Mouse (Mus musculus) stomach, embryonic 15.5 days (tissue): ENCODE data around the gene Ilf3. TPM values are rescaled to one million over a fixed set of nuclear protein-coding genes. Genes with fewer than 3 reads are reported as not detected.

Experiments used
- ATAC-seq: fragments of 200-750 bp; cut with Nextera tagmentation; 2 replicates; pipeline ENCODE4 v1.8.0; 2017; ENCODE audit warnings: low read depth, moderate number of reproducible peaks, moderate TSS enrichment; ENCODE audit not compliant: insufficient read depth, low FRiP score
- H3K27ac ChIP-seq: fragments of 300-500 bp; sonication (generic); 2 replicates; pipeline ENCODE4 v1.5.1; 2015; ENCODE audit warnings: mild to moderate bottlenecking, inconsistent platforms
- H3K27me3 ChIP-seq: fragments of 300-500 bp; sonication (generic); replicated peaks from 2 replicates; pipeline ENCODE4 v1.6.1; 2015; ENCODE audit warnings: inconsistent platforms
- H3K36me3 ChIP-seq: fragments of 300-500 bp; sonication (generic); 2 replicates; pipeline ENCODE4 v1.6.1; 2015; ENCODE audit warnings: inconsistent platforms
- H3K4me1 ChIP-seq: fragments of 300-500 bp; sonication (generic); 2 replicates; pipeline ENCODE4 v1.6.1; 2015; ENCODE audit warnings: inconsistent platforms
- H3K4me2 ChIP-seq: fragments of 300-500 bp; sonication (generic); 2 replicates; pipeline ENCODE4 v1.6.1; 2015; ENCODE audit warnings: mild to moderate bottlenecking, inconsistent platforms
- H3K4me3 ChIP-seq: fragments of 300-500 bp; sonication (generic); replicated peaks from 2 replicates; pipeline ENCODE4 v1.5.1; 2015; ENCODE audit warnings: inconsistent platforms
- H3K9ac ChIP-seq: fragments of 300-500 bp; sonication (generic); 2 replicates; pipeline ENCODE4 v1.6.1; 2015; ENCODE audit warnings: inconsistent platforms
- H3K9me3 ChIP-seq: fragments of 300-500 bp; sonication (generic); 2 replicates; pipeline ENCODE4 v1.6.1; 2016; ENCODE audit warnings: inconsistent platforms
- WGBS: fragments of 180-500 bp; shearing (Covaris S2); methylation state at CpG from one replicate; pipeline ENCODE4 v1.1.7; 2015; 5-methylcytosine and 5-hydroxymethylcytosine counted together
- polyA plus RNA-seq: library from polyadenylated mRNA; unstranded; fragments of >200 nt; fragmentation: Nextera tagmentation; extraction: Ambion mirVana; gene quantifications from 2 replicates; pipeline ENCODE4 v1.2.1, GENCODE M21; 2015

The Ilf3 gene
- polyA plus RNA-seq, 1 experiment from 2014 or later, result 150 TPM

DNA sequence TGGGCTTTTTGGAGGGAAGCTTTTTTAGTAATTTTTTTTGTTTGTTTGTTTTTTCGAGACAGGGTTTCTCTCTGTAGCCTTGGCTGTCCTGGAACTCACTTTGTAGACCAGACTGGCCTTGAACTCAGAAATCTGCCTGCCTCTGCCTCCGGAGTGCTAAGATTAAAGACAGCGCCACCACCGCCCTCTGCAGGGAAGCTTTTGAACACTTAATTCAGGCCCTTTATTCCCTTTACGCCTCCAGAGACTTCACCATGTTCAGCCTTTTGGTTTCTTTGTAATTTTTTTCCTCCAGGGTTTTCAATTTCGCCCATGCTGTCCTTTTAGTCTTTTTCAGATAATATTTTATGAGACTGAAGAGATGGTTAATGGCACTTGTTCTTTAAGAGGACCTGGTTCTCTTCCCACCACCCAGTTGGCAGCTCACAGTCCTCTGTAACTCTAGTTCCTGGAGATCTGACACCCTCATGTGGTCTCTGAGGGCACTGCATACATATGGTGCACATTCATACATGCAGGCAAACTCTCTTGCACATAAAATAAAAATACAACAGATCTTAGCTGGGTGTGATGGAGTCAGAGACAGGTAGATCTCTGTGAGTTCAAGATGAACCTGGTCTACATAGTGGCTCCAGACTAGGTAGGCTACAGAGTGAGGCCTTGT lies 77.5 kb downstream of the Ilf3 start:
- Histone ChIP-seq H3K9me3 (no peaks in the 10 kb centered on the region), H3K27me3 (no peaks in the 10 kb centered on the region), H3K4me3 (no peak overlapping the region), H3K27ac (no peak overlapping the region), H3K4me2 (no peak overlapping the region), H3K4me1 (peaks cover 5% of the 10 kb centered on the region; the same call in 1 of the 2 replicates), H3K36me3 (peaks cover 4% of the 10 kb centered on the region; the same call in 1 of the 2 replicates), H3K9ac (no peak overlapping the region)
- ATAC-seq, result no peak
- 95% methylated on average over 6 of the region's 6 CpGs for WGBS

DNA sequence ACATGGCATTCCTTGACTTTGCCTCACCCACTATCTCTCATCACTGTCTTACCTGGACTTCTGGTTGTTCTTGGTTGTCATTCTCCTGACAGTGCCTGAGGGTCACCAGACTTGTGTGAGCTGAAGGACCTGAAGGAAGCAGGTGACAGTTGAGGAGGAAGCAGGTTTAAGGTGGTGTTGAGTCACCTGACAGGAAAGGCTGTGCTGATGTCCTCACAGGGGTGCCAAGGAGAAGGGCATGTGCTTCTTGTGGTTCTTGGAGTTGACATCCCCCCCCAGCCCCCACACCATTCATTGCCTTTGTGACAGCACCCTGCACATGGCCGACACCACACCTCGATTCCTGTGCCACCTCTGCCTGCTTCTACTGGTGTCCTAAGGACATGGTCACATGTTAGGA lies 80.1 kb downstream of the Ilf3 start:
- H3K27ac ChIP-seq, result no peak overlapping the region
- WGBS, result 89% methylated on average over 2 of the region's 2 CpGs
- no peak overlapping the region for H3K4me2 ChIP-seq
- H3K4me1 ChIP-seq, result peaks cover 22% of the 10 kb centered on the region
- H3K9me3 ChIP-seq, result no peaks in the 10 kb centered on the region
- H3K4me3 ChIP-seq, result no peak overlapping the region
- ATAC-seq, result no peak
- H3K9ac ChIP-seq, result no peak overlapping the region
- H3K27me3 ChIP-seq, result no peaks in the 10 kb centered on the region
- H3K36me3 ChIP-seq, result peaks cover 4% of the 10 kb centered on the region; the same call in 1 of the 2 replicates

DNA sequence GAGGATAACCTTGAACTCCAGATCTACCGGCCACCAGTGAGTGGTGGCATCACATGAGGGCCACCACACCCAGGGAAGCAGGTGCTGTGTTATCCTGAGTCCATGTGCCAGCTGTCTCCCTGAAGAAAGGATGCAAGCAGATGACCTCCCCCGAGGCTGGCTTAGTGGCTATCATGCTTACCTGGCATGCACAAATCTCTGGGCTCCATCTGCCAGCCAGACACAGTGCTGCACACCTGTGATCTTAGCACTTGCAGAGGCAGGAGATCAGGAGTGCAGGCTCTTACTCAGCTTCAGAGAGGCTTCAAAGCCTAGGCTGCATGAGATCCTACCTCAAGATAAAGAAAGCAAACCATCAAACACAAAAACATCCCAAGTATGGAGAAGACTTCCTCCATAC lies 82.0 kb downstream of the Ilf3 start:
- ATAC-seq, result no peak
- no peak overlapping the region for H3K27ac ChIP-seq
- 74% methylated on average over 2 of the region's 2 CpGs for WGBS
- H3K27me3 ChIP-seq, result no peaks in the 10 kb centered on the region
- no peak overlapping the region for H3K4me2 ChIP-seq
- H3K9ac ChIP-seq, result no peak overlapping the region
- peaks cover 22% of the 10 kb centered on the region for H3K4me1 ChIP-seq
- no peaks in the 10 kb centered on the region for H3K9me3 ChIP-seq
- H3K4me3 ChIP-seq, result no peak overlapping the region
- peaks cover 2% of the 10 kb centered on the region; the same call in 1 of the 2 replicates for H3K36me3 ChIP-seq

GRCm38 (mm10) chr9:21450270-21450669 lies 82.6 kb downstream of the Ilf3 start:
- Histone ChIP-seq H3K9me3 (no peaks in the 10 kb centered on the region), H3K4me3 (no peak overlapping the region), H3K4me2 (no peak overlapping the region), H3K4me1 (peaks cover 22% of the 10 kb centered on the region), H3K9ac (no peak overlapping the region), H3K27ac (no peak overlapping the region), H3K27me3 (no peaks in the 10 kb centered on the region), H3K36me3 (no peaks in the 10 kb centered on the region)
- no peak for ATAC-seq
- 66% methylated on average over 3 of the region's 3 CpGs for WGBS

GRCm38 (mm10) chr9:21451391-21451790 lies 83.7 kb downstream of the Ilf3 start:
- Histone ChIP-seq H3K4me1 (peaks cover 22% of the 10 kb centered on the region), H3K4me3 (no peak overlapping the region), H3K9ac (no peak overlapping the region), H3K27me3 (no peaks in the 10 kb centered on the region), H3K4me2 (no peak overlapping the region), H3K9me3 (no peaks in the 10 kb centered on the region), H3K36me3 (no peaks in the 10 kb centered on the region; the same call in 1 of the 2 replicates), H3K27ac (no peak overlapping the region)
- no peak for ATAC-seq
- WGBS, result 86% methylated on average over 8 of the region's 8 CpGs

GRCm38 (mm10) chr9:21451870-21452269 lies 84.2 kb downstream of the Ilf3 start:
- H3K4me3 ChIP-seq, result no peak overlapping the region
- no peak overlapping the region for H3K4me2 ChIP-seq
- no peaks in the 10 kb centered on the region for H3K27me3 ChIP-seq
- H3K9me3 ChIP-seq, result no peaks in the 10 kb centered on the region
- peaks cover 22% of the 10 kb centered on the region for H3K4me1 ChIP-seq
- H3K36me3 ChIP-seq, result no peaks in the 10 kb centered on the region; the same call in 1 of the 2 replicates
- no peak overlapping the region for H3K9ac ChIP-seq
- 44% methylated on average over 8 of the region's 8 CpGs for WGBS
- ATAC-seq, result no peak
- no peak overlapping the region for H3K27ac ChIP-seq

- Histone ChIP-seq H3K9ac (no peak overlapping the region), H3K27ac (no peak overlapping the region), H3K4me1 (peaks cover 22% of the 10 kb centered on the region), H3K27me3 (no peaks in the 10 kb centered on the region), H3K4me3 (no peak overlapping the region), H3K36me3 (no peaks in the 10 kb centered on the region; the same call in 1 of the 2 replicates), H3K9me3 (no peaks in the 10 kb centered on the region), H3K4me2 (no peak overlapping the region)
- no peak for ATAC-seq
- 77% methylated on average over 7 of the region's 7 CpGs for WGBS
Measured at GRCm38 (mm10) chr9:21453003-21453402, 85.3 kb downstream of the Ilf3 start.

DNA sequence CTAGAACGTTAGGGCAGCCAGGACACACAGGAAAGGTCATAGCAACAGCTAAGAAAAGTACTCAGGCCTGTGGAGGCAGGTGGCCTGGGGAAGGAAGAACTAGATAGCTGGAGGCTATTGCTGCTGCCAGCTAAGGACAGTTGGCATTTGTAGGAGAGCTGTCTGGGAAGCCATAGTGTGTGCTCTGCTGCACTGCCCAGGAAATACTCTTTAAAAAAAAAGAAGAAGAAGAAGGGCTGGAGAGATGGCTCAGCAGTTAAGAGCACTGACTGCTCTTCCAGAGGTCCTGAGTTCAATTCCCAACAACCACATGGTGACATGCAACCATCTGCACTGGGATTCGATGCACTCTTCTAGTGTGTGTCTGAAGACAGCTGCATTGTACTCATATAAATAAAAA lies 85.8 kb downstream of the Ilf3 start:
- no peaks in the 10 kb centered on the region for H3K9me3 ChIP-seq
- H3K36me3 ChIP-seq, result no peaks in the 10 kb centered on the region; the same call in 1 of the 2 replicates
- H3K4me2 ChIP-seq, result no peak overlapping the region
- no peak overlapping the region for H3K27ac ChIP-seq
- no peak overlapping the region for H3K9ac ChIP-seq
- no peak for ATAC-seq
- no peaks in the 10 kb centered on the region for H3K27me3 ChIP-seq
- no peak overlapping the region for H3K4me3 ChIP-seq
- 73% methylated on average over 2 of the region's 2 CpGs for WGBS
- peaks cover 22% of the 10 kb centered on the region for H3K4me1 ChIP-seq

- no peak overlapping the region for H3K4me3 ChIP-seq
- H3K9ac ChIP-seq, result no peak overlapping the region
- no peak overlapping the region for H3K27ac ChIP-seq
- no peaks in the 10 kb centered on the region for H3K9me3 ChIP-seq
- H3K4me2 ChIP-seq, result no peak overlapping the region
- no peaks in the 10 kb centered on the region for H3K27me3 ChIP-seq
- peaks cover 18% of the 10 kb centered on the region for H3K4me1 ChIP-seq
- ATAC-seq, result no peak
- 69% methylated on average over 4 of the region's 4 CpGs for WGBS
- no peaks in the 10 kb centered on the region; the same call in none of the 2 replicates for H3K36me3 ChIP-seq
Measured at GRCm38 (mm10) chr9:21454556-21454955, 86.9 kb downstream of the Ilf3 start.

Other genes with a start within 250 kb of the Ilf3 start
- gene Tyk2, start 236.6 kb upstream of the Ilf3 start, polyA plus RNA-seq, result 13.6 and 15.8 TPM in 2 replicates
- gene Cdc37, start 217.9 kb upstream of the Ilf3 start, polyA plus RNA-seq, result 284 and 293 TPM in 2 replicates
- gene Pde4a, start 202.2 kb upstream of the Ilf3 start, polyA plus RNA-seq, result 5.9 and 6.2 TPM in 2 replicates
- 61.1 and 61.6 TPM in 2 replicates for gene Keap1, start 128.5 kb upstream of the Ilf3 start, polyA plus RNA-seq
- gene S1pr5, start 119.4 kb upstream of the Ilf3 start, polyA plus RNA-seq, result 0.93 and 1.6 TPM in 2 replicates
- gene Atg4d, start 102.6 kb upstream of the Ilf3 start, polyA plus RNA-seq, result 49.9 and 51.3 TPM in 2 replicates
- 14.4 and 14.5 TPM in 2 replicates for gene Kri1, start 79.9 kb upstream of the Ilf3 start, polyA plus RNA-seq
- 44.4 and 50.0 TPM in 2 replicates for gene Cdkn2d, start 76.5 kb upstream of the Ilf3 start, polyA plus RNA-seq
- gene Ap1m2, start 55.5 kb upstream of the Ilf3 start, polyA plus RNA-seq, result 67.7 and 74.2 TPM in 2 replicates
- gene Slc44a2, start 47.2 kb upstream of the Ilf3 start, polyA plus RNA-seq, result 89.1 and 95.7 TPM in 2 replicates
- gene Qtrt1, start 44.0 kb downstream of the Ilf3 start, polyA plus RNA-seq, result 55.9 and 57.6 TPM in 2 replicates
- 71.3 and 75.7 TPM in 2 replicates for gene Dnm2, start 57.0 kb downstream of the Ilf3 start, polyA plus RNA-seq
- 85.8 and 90.5 TPM in 2 replicates for gene Tmed1, start 142.4 kb downstream of the Ilf3 start, polyA plus RNA-seq
- gene AB124611, start 158.3 kb downstream of the Ilf3 start, polyA plus RNA-seq, result 5.3 and 6.0 TPM in 2 replicates
- gene Carm1, start 179.0 kb downstream of the Ilf3 start, polyA plus RNA-seq, result 40.0 and 51.1 TPM in 2 replicates
- gene Timm29, start 224.9 kb downstream of the Ilf3 start, polyA plus RNA-seq, result 25.4 and 29.9 TPM in 2 replicates
- 31.3 and 33.8 TPM in 2 replicates for gene Yipf2, start 225.0 kb downstream of the Ilf3 start, polyA plus RNA-seq
- gene Smarca4, start 248.3 kb downstream of the Ilf3 start, polyA plus RNA-seq, result 68.7 and 74.3 TPM in 2 replicates